Mouse (Mus musculus): ENCODE measurements around the gene Nek6.
A peak's percentile ranks its signal among the peaks of the same experiment; 100 is the strongest.

Gene Nek6

DNA sequence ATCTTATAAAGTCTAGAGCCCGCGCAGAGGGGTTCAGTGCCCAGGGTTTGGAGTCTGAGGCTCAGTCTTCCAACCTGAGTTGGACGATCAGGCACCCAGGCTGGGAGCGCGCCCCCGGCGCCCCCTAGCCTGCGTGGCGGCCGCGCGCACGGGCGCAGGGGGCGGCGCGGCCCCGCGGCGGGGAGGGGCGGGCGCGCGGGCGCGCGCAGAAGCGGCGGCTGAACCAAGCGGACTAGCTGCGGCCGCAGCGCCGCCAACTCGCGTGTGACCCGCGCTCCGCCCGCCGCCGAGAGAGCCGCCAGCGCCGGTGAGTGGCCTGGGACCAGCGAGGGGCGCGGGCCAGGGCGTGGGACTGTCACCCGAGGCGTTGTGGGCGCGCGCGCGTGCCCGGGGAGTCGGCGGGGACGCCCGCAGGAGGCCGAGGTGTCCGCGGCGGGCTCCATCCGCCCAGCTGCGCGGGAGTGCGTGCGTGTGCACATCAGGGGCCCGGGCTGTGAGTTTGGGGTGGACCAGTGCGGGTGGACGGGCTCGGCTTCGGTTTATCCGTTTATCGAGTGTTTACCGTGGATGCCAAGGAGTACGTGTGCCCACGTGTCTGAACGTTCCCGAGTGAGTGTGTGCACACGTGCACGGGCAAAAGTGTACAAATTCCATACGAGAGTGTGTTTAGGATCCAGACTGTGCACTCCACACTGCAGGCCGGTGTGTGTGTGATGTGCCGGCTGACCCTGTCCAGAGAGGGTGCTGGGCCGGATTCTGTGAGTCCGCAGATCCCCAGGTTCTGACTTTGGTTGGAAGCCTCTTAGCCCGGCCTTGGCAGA, at the start of gene Nek6:
TSS of gene Nek6 (plus strand) at position 157 of the 821 bp plus-strand sequence.
- DNase-seq (ENCODE audit: low spot score in 2 of 2) = peak; percentile 42 to 59

GRCm38 (mm10) chr2:38462323-38462722, 49.1 kb upstream of the Nek6 start:
- DNase-seq (ENCODE audit: low spot score in 2 of 2) = no peak

DNA sequence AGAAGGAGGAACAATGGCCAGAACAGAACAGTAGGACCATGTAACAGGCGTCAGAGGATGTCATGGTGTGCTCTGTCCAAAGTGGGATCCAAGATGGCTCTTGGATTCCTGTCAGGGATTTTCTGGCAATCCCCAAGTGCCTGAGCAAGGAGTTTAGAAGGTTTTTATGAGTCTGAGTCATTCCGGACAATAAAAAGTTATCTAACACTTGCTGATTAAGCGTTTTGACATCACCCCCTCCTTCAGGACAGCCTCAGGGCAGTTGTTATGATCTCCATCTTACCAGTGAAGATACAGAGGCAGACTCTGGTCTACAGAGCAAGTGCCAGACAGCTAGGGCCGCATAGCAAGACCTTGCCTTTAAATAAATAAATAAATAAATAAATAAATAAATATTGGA, 42.6 kb upstream of the Nek6 start:
- DNase-seq (ENCODE audit: low spot score in 2 of 2) = no peak

GRCm38 (mm10) chr2:38471745-38472144, 39.7 kb upstream of the Nek6 start:
- DNase-seq (ENCODE audit: low spot score in 2 of 2) = peak; percentile 12 to 14

GRCm38 (mm10) chr2:38472829-38473228, 38.6 kb upstream of the Nek6 start:
- peak; percentile 26 to 36 for DNase-seq (ENCODE audit: low spot score in 2 of 2)

DNA sequence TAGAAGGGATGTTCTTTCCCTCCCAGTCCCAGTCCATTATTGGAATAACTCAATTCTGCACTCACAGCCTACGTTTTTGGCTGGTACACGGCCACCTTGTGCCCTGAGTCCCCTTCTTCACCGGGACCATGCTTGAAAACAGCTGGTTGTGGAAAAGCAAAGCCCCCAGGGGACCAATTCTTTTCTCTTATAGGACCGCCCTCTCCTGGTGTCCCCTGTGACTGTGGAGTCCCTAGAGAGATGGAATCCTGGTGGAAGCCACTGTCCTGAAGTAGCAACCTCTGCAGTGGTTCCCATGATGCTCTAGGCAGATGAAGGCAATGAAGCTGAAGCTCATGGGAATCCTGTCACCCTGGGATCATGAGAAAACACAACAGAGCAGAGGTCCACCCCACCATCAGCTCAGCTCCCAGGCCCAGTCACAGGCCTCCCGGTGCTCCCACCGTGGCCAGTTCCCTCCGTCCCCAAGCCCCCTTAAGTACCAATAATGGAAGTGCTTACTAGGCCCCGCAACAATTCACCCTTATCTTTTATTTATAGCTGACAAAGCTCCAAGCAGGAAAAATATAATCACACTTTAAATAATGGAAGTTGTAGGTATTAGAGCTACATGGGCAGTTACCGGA, 34.5 kb upstream of the Nek6 start:
- DNase-seq (ENCODE audit: low spot score in 2 of 2) = no peak

DNA sequence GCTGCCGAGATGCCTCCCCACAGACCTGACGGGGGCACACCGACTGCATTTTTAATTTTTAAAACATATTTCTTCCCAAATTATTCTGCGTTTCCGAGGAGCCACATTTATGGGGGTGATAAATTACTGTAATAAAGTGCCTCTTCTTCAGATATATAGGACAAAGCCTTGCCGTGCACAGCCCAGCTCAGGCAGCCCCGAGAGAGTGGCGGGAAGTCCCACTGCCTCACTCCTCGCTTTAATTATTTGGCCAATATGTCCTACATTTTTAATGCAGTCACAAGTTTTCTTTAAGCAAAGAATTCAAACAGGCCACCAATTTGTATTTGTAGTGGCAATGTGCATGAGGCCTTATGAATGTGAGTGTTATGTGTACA, 34.0 kb upstream of the Nek6 start:
- DNase-seq (ENCODE audit: low spot score in 2 of 2) = no peak

- DNase-seq (ENCODE audit: low spot score in 2 of 2) = no peak
These were observed 32.8 kb upstream of the Nek6 start for GRCm38 (mm10) chr2:38478683-38479082.

DNA sequence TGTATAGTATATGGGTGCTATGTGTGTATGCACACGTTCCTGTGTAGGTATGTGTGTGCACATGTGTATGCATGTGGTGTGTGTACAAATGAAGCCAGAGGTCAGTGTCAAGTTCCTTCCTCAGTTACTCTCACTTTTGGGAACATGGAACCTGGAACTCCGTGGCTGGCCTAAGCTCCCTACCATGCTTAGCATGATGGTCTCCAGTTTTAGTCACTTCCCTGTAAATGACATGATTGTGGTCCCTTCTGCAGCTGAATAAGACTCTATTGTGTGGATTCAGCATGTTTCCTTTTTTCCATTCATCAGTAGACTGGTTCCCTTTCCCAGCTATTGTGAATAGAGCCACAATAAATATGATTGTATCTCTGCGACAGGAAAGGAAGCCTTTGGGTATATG, 31.9 kb upstream of the Nek6 start:
- DNase-seq (ENCODE audit: low spot score in 2 of 2) = no peak

DNA sequence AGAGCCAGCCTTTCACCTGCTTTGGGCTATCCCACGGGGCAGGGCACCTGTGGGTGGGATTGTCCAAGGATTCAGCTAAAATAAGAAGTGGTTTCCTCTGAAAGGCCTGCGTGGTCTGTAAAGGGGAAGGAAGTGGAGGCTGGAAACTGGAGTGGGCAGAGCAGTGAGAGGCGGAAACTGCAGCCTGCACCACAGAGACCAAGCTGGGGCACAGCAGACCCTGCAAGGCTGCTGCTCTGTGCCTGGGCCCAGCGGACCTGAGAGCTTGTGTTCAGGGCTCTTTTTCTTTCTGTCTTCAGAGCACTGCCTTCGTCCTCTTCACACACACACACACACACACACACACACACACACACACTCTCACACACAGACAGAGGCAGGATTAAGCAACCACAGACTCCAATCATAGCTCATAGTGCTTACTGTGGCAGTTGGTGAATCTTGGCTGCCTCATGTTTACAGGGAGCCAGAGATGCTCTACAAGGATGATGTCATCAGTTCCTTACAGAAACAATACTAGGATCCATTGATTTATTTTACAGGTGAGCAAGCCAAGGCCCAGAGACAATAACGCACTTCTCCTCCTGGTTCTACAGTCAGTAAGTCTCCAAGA, 30.2 kb upstream of the Nek6 start:
- no peak for DNase-seq (ENCODE audit: low spot score in 2 of 2)

GRCm38 (mm10) chr2:38482122-38482521, 29.3 kb upstream of the Nek6 start:
- DNase-seq (ENCODE audit: low spot score in 2 of 2) = no peak

DNA sequence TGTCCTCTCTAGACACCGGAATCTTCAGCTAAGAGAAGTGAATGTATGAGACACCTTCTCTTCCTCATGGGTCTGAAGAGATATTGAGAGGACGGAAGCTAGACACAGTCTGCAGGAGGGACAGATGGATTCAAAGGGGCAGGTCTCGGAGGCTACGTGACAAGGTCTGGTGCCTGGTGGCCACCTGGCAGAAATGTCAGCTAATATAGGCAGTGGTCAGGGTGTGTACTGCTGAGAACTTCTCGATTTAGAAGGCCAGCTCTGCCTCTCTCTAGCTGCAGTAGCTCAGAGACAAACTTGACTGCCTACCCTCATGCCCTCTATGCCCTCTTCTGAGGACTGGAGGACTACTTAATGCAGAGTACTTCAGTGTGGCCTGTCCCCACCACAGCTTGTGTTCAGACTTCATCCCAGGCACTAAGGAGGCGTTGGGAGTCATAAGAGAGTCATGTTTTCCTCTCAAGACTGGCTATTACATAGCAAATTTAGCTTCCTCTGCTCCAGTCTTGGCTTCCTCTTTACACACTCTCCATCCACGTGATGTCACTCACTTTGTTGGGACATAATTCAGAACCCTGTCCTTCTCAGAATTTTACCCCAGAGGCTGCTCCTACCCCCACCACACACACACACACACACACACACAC, 28.3 kb upstream of the Nek6 start:
- no peak for DNase-seq (ENCODE audit: low spot score in 2 of 2)

DNA sequence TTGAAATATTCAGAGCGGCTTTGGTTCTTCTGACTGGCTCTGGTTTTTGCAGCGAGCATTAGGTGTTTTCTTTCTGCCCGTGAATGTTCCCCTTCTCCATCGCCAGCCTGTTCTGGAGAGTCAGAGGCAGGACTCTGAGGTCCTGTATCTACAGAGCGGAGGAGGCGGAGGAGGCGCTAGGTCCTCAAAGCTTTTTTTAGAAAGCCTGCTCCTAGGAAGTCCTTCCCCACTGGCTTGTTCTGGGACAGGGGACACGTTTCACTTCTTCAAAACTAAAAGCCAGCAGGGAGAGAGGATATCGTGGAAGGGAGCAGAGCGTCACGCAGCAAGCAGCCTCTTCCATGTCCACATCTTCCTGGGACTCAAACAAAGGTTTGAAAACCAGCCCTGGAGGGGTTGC, 26.9 kb upstream of the Nek6 start:
- no peak for DNase-seq (ENCODE audit: low spot score in 2 of 2)

- DNase-seq (ENCODE audit: low spot score in 2 of 2) = no peak
These were observed 26.0 kb upstream of the Nek6 start for GRCm38 (mm10) chr2:38485409-38485808.

DNA sequence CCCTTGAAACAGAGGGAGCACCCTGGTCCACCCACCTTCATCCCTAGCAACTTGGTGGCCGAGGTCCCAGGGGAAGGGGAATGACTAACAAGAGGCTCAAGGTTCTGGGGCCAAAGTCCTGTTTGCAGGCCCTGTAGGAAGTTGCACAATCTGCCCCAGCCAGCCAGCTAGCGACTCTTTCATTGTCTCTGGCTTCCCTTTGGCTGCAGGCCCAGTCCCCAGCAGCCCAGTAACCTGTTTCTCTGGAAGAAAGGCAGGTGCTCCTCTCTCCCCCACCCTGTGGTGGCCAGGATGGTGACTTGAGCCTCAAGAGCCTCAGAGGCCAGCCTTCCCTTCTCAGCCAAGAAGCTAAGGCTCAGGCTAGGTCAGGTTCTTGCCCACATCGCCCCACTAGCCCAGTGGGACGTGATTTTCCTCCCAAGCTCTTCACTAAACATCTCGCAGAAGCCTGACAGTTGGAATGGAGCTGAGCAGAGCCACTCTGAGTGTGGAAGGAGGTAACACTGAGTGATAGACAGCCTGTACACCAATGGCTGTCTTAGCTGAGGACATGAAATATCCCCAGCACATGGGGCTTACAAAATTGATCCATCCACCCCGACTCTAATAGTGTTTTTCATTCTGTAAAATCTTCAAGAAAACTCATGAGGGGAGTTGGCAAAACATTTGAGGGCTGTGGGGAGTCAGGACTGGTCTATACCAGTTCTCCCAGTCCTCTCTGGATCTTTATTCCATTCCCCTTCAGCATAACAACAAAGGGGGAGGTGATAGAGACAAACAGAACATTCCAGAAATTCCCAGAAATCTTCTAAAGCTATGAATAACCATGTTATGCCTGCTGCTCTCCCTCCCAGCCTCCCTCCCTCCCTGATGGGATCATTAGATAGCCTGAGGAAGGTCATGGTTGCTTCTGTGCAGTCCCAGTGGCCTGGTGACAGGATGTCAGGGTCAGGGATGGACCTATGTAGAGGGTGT, 25.2 kb upstream of the Nek6 start:
- peak; percentile 76 to 90 for DNase-seq (ENCODE audit: low spot score in 2 of 2)

- DNase-seq (ENCODE audit: low spot score in 2 of 2) = no peak
These were observed 13.8 kb upstream of the Nek6 start for GRCm38 (mm10) chr2:38497594-38497993.

DNA sequence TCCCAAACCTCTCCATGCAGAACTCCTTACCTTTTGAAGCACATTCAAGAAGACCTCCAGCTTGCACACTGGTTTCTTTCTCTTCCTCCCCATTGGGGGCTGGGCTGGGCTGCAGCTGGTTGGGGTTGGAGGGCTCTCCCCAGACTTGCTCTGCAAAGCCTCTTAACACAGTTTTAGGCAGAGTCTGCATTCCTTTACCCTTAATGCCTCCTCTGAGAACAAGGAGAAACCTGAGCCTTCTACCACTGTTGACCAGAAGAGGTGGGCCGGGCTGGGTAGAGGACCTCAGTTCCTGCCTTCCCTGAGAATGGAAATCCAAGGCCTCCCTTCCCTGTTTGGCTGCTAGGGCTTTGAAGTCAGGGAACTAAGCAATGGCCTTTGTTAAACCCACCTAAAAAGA, 9.8 kb upstream of the Nek6 start:
- DNase-seq (ENCODE audit: low spot score in 2 of 2) = no peak

- no peak for DNase-seq (ENCODE audit: low spot score in 2 of 2)
These were observed 9.3 kb upstream of the Nek6 start for GRCm38 (mm10) chr2:38502123-38502522.

GRCm38 (mm10) chr2:38502747-38503146, 8.7 kb upstream of the Nek6 start:
- no peak for DNase-seq (ENCODE audit: low spot score in 2 of 2)

GRCm38 (mm10) chr2:38504311-38504710, 7.1 kb upstream of the Nek6 start:
- no peak for DNase-seq (ENCODE audit: low spot score in 2 of 2)

DNA sequence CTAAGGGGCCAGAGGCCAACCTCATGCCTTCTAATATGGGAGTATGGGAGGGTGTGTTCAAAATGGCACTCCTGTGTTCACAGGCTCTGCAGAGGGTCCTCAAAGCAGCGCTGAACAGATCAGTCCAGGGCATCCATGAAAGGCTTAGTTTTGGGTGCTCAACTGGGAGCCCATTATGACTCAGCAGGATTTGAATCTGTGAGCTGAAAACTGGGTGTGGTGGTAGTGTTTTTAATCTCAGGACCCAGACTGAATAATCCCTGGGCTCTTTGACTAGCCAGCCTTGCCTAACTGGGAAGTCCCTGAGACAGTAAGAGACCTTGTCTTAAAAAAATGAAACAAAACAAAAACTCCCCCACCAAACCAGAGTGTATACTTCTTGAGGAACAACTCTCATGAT, 4.3 kb upstream of the Nek6 start:
- DNase-seq (ENCODE audit: low spot score in 2 of 2) = no peak

Data from urinary bladder, postnatal 36 days (tissue).